In genomic region chr9:43838561-43838960, GRCm38 (mm10) we compare ENCODE assay signal across 19 mouse cellular contexts.
DNase-seq lines count a peak whose midpoint lies in the region; ATAC-seq and TF ChIP-seq lines count a peak whose summit lies in the region.
"Had no signal": no experiment of that assay in that cellular context is flagged by ENCODE, and none has a peak within 500 bp of the region (broad histone marks: within the 10 kb centered on the region; RNA-seq: fewer than 3 reads in every experiment).

No protein-coding gene starts in this region.

- TF ChIP-seq CTCF in gastrocnemius, adult 2 months (IDR thresholded peaks at IDR 0.05) = no peak

- peaks cover 2% of the 10 kb centered on the region; the same call in 1 of the 2 replicates for H3K9me3 ChIP-seq in embryonic facial prominence, embryonic 13.5 days
- H3K9me3 ChIP-seq in limb, embryonic 13.5 days = no peaks in the 10 kb centered on the region
- no peaks in the 10 kb centered on the region for H3K9me3 ChIP-seq in liver, embryonic 12.5 days (replicated peaks)
- H3K9me3 ChIP-seq: liver, embryonic 13.5 days; lung, embryonic 15.5 days; midbrain, embryonic 10.5 days had no signal

- H3K36me3 ChIP-seq in embryonic facial prominence, embryonic 13.5 days = no peaks in the 10 kb centered on the region
- H3K36me3 ChIP-seq in limb, embryonic 13.5 days = no peaks in the 10 kb centered on the region
- no peaks in the 10 kb centered on the region for H3K36me3 ChIP-seq in liver, embryonic 12.5 days
- H3K36me3 ChIP-seq: liver, embryonic 13.5 days; lung, embryonic 15.5 days; midbrain, embryonic 10.5 days had no signal

- peak; percentile 36 for DNase-seq in gastrocnemius, adult 2 months
- no peak for DNase-seq in gastrocnemius, adult 8-10 months (ENCODE audit: low spot score in 2 of 2)
- DNase-seq in 3T3-L1 (ENCODE audit: low read depth, low spot score) = peak; percentile 13
- DNase-seq in spleen, postnatal 4 days (ENCODE audit: low spot score in 2 of 2) = no peak
- DNase-seq: adrenal gland, postnatal 36 days; B cell, adult 2 months; cerebellum, adult 11-12 months; kidney, adult 18-20 months; liver, embryonic 13.5 days; right cerebral cortex, postnatal 4 days; thymus, postnatal 4 days had no signal

- H3K27ac ChIP-seq in gastrocnemius, adult 2 months = no peak overlapping the region
- H3K27ac ChIP-seq in embryonic facial prominence, embryonic 13.5 days = 0 out of 2 replicates have a peak overlapping the region, but pooled peaks have one; percentile 1
- H3K27ac ChIP-seq in limb, embryonic 13.5 days = peak overlapping the region; percentile 44; the same call in 1 of the 2 replicates
- no peak overlapping the region for H3K27ac ChIP-seq in liver, embryonic 12.5 days
- H3K27ac ChIP-seq: forebrain, embryonic 13.5 days; kidney, postnatal 0 days; liver, embryonic 13.5 days; lung, embryonic 15.5 days; macrophage; midbrain, embryonic 10.5 days had no signal

- H3K4me1 ChIP-seq in embryonic facial prominence, embryonic 13.5 days = peaks cover 30% of the 10 kb centered on the region
- peaks cover 20% of the 10 kb centered on the region for H3K4me1 ChIP-seq in limb, embryonic 13.5 days
- no peaks in the 10 kb centered on the region for H3K4me1 ChIP-seq in liver, embryonic 12.5 days
- H3K4me1 ChIP-seq: liver, embryonic 13.5 days had no signal

- WGBS in embryonic facial prominence, embryonic 13.5 days = 18% methylated on average over 2 of the region's 2 CpGs
- WGBS in limb, embryonic 13.5 days = 15% methylated on average over 2 of the region's 2 CpGs
- 58% methylated on average over 2 of the region's 2 CpGs for WGBS in liver, embryonic 12.5 days (ENCODE audit: insufficient replicate concordance)

- ATAC-seq in embryonic facial prominence, embryonic 13.5 days (ENCODE audit: insufficient number of reproducible peaks, insufficient read depth, low FRiP score, low TSS enrichment, low read depth) = no peak
- 0 out of 2 replicates have a peak, but pooled peaks have one; percentile 57 for ATAC-seq in limb, embryonic 13.5 days (ENCODE audit: low FRiP score, low read depth)
- ATAC-seq in liver, embryonic 12.5 days = no peak
- ATAC-seq: forebrain, embryonic 13.5 days had no signal

- 0 out of 2 replicates have a peak, but pooled peaks cover 11% of the 10 kb centered on the region for H3K27me3 ChIP-seq in embryonic facial prominence, embryonic 13.5 days
- H3K27me3 ChIP-seq in limb, embryonic 13.5 days = peaks cover 4% of the 10 kb centered on the region
- peaks cover 22% of the 10 kb centered on the region for H3K27me3 ChIP-seq in liver, embryonic 12.5 days (replicated peaks)
- H3K27me3 ChIP-seq: forebrain, embryonic 13.5 days had no signal

- H3K9ac ChIP-seq in embryonic facial prominence, embryonic 13.5 days = no peak overlapping the region
- H3K9ac ChIP-seq in limb, embryonic 13.5 days = no peak overlapping the region
- H3K9ac ChIP-seq in liver, embryonic 12.5 days = no peak overlapping the region
- H3K9ac ChIP-seq: forebrain, embryonic 13.5 days; liver, embryonic 13.5 days; lung, embryonic 15.5 days had no signal

- no peak overlapping the region for H3K4me3 ChIP-seq in gastrocnemius, adult 2 months
- H3K4me3 ChIP-seq in embryonic facial prominence, embryonic 13.5 days = no peak overlapping the region
- H3K4me3 ChIP-seq in limb, embryonic 13.5 days = no peak overlapping the region
- no peak overlapping the region for H3K4me3 ChIP-seq in liver, embryonic 12.5 days
- H3K4me3 ChIP-seq: forebrain, embryonic 13.5 days; liver, embryonic 13.5 days; lung, embryonic 15.5 days; midbrain, embryonic 10.5 days had no signal

- no peak overlapping the region for H3K4me2 ChIP-seq in embryonic facial prominence, embryonic 13.5 days
- no peak overlapping the region for H3K4me2 ChIP-seq in limb, embryonic 13.5 days (replicated peaks)
- H3K4me2 ChIP-seq in liver, embryonic 12.5 days = no peak overlapping the region
- H3K4me2 ChIP-seq: forebrain, embryonic 13.5 days; liver, embryonic 13.5 days; lung, embryonic 15.5 days had no signal

- intact Hi-C loops in gastrocnemius, adult 2 months (cut with DNase I) = no loop called here

Comparison
In these comparisons a context has a peak if more than half of its experiments do, and no peak if none do; other contexts are left out.
1. DNase-seq: peak in gastrocnemius, adult 2 months (single experiment) and 3T3-L1 (single experiment); none in gastrocnemius, adult 8-10 months (0 of 2) and spleen, postnatal 4 days (0 of 2).
2. H3K27ac ChIP-seq: peak in embryonic facial prominence, embryonic 13.5 days (single experiment) and limb, embryonic 13.5 days (single experiment); none in gastrocnemius, adult 2 months (single experiment) and liver, embryonic 12.5 days (single experiment).